Mouse (Mus musculus) regulatory T cell (primary cell): ENCODE results near the gene Tra2a.

Experiments
- in situ Hi-C: fragments of 300-600 bp; cut with MboI, MseI; formaldehyde crosslinking; loops from one replicate; pipeline ENCODE4 v1.15.1; 2025; ENCODE audit warnings: high pct_unique_total_duplicates

The Tra2a gene

DNA sequence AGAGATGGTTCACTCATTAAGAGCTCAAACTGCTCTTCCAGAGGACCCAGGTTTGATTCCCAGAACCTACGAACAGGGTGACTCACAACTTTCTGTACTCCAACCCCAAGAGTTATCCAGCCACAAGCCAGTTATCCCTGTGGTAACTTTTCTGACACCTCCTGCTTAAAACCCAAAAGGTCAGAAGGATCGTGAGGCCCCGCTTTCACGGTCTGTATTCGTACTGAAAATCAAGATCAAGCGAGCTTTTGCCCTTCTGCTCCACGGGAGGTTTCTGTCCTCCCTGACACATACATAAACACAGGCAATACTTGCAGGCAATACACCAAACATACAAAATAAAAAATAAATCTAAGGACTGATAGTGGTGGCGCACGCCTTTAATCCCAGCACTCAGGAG, 27.5 kb downstream of the Tra2a start:
- in situ Hi-C loops = no loop called here

- in situ Hi-C loops = no loop called here
Observed at GRCm38 (mm10) chr6:49233356-49233755, 30.5 kb downstream of the Tra2a start.

DNA sequence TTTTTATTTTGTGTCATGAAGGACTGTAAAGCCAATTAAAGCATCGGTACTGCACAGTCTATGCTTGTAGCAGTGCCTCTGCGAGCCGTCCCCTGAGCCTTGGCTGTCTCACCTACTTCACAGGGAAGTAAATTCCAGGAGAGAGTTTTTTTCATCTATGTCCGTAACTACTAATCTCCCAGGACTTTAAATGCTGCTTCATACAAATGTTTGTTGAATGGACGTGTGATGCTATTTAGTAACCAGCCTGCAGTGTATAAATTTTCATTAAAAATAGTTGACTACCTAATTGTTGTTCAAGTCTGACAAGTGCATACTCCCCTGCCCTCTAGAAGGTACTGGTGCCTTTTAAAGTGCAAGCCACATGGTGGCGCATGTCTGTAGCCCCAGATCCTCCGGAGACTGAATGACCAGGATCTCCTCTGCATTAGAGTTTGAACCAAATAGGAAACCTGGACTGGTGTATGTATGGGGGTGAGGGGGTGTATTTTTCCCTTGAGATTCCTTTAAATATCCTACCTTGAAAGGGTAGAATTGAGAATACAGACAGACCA, 35.6 kb downstream of the Tra2a start:
- in situ Hi-C loops = no loop called here

DNA sequence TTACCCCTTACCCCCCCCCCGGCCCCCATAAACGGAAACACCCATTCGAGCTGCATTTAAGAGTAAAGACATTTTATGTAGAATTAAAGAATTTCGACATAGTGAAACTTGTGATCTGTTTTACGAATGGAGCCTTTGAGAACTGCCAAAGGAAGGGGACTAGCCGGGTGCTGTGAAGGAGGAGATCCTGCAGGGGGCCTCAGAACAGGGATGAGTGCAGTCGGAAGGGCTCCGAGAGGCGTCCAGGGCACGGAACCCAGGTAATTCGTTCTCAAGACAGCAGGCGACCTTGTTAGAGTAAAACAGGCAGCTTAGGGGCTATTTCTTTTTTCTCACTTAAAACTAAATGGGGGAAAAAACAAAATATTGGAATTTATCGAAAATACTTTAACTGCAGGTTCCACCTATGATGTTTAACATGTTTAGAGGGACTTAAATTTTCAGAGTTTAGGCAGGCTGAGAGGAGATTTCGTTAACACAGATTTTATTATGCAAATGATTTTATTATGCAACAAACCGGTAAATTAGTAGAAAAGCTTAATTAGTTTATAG, 36.6 kb downstream of the Tra2a start:
- in situ Hi-C loops = no loop called here

DNA sequence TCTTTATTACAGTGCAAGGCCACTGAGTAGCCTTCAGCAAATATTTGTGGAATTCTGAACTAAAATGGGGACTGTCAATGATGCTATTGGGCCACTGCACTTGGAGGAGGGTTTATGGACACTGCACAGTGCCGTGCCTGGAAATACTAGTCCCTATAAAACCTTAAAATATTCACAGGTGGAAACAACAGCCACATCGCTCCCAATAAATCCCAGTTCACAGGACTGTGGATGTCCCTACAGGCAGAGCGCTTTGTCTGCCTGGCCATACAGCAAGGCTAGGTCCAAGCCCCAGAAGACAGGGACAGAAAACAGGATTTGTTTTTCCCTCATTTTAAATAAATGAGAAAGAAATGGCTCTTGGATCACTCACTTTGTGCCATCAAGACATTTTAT, 38.1 kb downstream of the Tra2a start:
- in situ Hi-C loops = no loop called here

GRCm38 (mm10) chr6:49224923-49225727, 38.7 kb downstream of the Tra2a start:
- in situ Hi-C loops = loop anchor here (25.0 kb wide), 3 partner anchors 163 to 1563 kb away; partner anchors contain the start of gene Malsu1

GRCm38 (mm10) chr6:49221906-49222305, 41.9 kb downstream of the Tra2a start:
- in situ Hi-C loops = loop anchor here (25.0 kb wide), 3 partner anchors 160 to 1560 kb away; partner anchors contain the start of gene Malsu1

DNA sequence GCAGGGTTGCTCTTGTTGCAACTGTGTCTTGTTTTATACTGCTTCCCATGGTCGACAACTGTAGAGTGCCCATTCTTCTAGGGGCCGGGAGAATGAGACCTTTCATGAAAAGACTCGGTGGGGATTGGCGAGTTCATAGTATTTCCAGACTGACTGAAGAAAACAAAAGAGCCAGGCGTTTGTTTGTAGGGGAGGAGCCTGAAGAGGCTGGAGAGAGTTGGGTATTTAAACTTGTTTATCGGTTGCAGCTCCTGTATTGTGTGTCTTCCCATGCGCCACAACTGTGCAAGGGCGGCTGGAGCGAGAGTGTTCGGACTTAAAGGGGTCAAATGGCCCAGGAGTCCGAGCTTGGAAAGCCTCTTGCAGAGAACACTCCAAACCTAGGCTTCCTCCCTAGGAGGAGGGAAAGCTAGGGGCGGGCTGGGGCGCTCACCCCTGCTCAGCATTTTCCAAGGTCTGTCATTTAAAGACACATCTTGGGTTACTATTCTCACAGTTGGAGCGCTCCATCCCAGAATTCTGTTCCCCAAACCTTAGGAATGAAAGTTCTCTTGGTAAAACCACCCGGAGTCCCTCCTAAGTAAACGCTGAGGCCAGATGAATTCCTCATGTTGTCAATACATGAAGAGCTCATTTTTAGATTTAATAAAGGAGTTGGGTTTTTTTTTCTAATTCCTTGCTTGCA, 43.8 kb downstream of the Tra2a start:
- in situ Hi-C loops = loop anchor here (25.0 kb wide), 3 partner anchors 158 to 1558 kb away; partner anchors contain the start of gene Malsu1

- in situ Hi-C loops = loop anchor here (25.0 kb wide), 3 partner anchors 157 to 1557 kb away; partner anchors contain the start of gene Malsu1
Observed at GRCm38 (mm10) chr6:49219001-49219560, 44.8 kb downstream of the Tra2a start.

DNA sequence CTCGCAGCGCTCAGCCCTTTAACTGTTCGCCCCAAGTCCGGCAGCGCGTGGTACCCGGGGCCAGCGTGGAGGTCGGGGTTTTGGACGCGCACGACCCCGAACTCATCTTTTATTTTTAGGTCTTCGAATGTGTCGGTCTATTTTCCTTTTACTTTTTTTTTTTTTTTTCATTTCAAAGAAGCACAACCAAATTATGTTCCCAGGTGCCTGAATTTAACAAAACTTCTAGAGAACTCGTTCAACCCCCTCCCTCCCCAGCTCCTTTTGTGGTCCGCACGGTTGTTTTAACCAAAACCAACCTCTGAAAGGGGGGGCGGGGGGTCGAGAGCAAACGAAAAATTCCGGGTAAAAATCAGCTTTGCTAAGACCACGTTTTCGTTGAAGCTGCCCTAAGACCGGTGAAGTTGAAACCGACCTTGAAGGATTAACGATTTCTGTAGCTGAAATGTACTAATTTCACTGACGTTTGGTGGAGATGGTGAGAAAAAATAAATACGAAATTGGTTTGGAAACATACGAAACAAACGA, 45.5 kb downstream of the Tra2a start:
- in situ Hi-C loops = loop anchor here (25.0 kb wide), 3 partner anchors 156 to 1556 kb away; partner anchors contain the start of gene Malsu1

- in situ Hi-C loops = loop anchor here (25.0 kb wide), 3 partner anchors 155 to 1555 kb away; partner anchors contain the start of gene Malsu1
Observed at GRCm38 (mm10) chr6:49217581-49218274, 46.1 kb downstream of the Tra2a start.

DNA sequence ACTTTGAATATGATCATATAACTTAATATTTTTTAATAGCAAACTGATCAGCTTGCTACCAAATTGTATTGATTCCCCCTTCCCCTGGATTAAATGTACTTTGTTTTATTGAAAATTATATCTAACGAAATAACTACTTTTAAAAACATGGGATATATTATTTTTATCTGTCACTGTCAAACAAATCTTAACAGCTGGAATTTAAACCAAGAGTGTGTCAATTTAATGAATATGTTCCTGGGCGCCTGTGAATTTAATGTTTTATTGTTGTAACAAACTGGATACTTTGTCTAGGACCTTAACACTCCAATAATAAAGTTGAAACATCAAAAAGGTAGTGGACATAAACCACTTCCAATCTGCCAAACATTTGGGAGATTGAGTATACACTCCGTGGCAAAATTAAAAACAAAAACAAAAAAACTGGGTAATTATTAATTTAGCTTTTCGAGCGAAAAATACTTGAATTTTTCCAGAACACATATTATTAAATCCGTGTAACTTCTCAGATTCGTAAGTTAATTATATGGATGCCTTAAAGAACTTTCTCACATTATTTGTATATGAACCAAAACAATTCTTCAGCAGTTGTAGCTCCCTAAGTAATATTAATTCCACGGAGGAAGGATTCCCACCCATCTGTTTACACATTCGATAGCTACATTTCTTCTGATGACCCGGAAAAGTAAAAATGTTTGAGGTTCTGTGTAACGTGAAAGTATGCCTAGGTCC, 46.9 kb downstream of the Tra2a start:
- in situ Hi-C loops = loop anchor here (25.0 kb wide), 3 partner anchors 155 to 1555 kb away; partner anchors contain the start of gene Malsu1

GRCm38 (mm10) chr6:49215748-49216585, 47.9 kb downstream of the Tra2a start:
- in situ Hi-C loops = loop anchor here (25.0 kb wide), 3 partner anchors 154 to 1554 kb away; partner anchors contain the start of gene Malsu1

GRCm38 (mm10) chr6:49214928-49215747, 48.7 kb downstream of the Tra2a start, which contains the start of gene Igf2bp3:
Gene Igf2bp3 (minus strand): TSS chr6:49214957.
- in situ Hi-C loops = loop anchor here (25.0 kb wide), 3 partner anchors 153 to 1553 kb away; partner anchors contain the start of gene Malsu1

GRCm38 (mm10) chr6:49214086-49214927, 49.5 kb downstream of the Tra2a start:
- in situ Hi-C loops = loop anchor here (25.0 kb wide), 3 partner anchors 152 to 1552 kb away; partner anchors contain the start of gene Malsu1

- in situ Hi-C loops = loop anchor here (25.0 kb wide), 3 partner anchors 151 to 1551 kb away; partner anchors contain the start of gene Malsu1
Observed at GRCm38 (mm10) chr6:49213581-49214085, 50.2 kb downstream of the Tra2a start.
